Mouse (Mus musculus): Measurements from ENCODE around the gene Gm1330. TPM values are rescaled to one million over a fixed set of nuclear protein-coding genes. Genes with fewer than 3 reads are reported as not detected.
"Not testable (repeated sequence)": the region's sequence is repeated elsewhere in the genome, so short reads cannot be mapped to it uniquely, and the experiment has no call there.

The Gm1330 gene
- polyA plus RNA-seq (2016; fragmentation: Nextera tagmentation; extraction: Ambion mirVana): not detected in 2 replicates

- Histone ChIP-seq H3K4me2 (replicated peaks) (no peak within 1 kb of the TSS), H3K4me1 (no peaks in the 10 kb centered on the region), H3K27ac (no peak within 1 kb of the TSS), H3K9me3 (no peaks in the 10 kb centered on the region), H3K36me3 (no peaks in the 10 kb centered on the region), H3K4me3 (no peak within 1 kb of the TSS), H3K9ac (no peak within 1 kb of the TSS), H3K27me3 (replicated peaks) (no peaks in the 10 kb centered on the region)
- ATAC-seq (ENCODE audit: low FRiP score, low read depth): no peak
These were observed at the start of gene Gm1330 for GRCm38 (mm10) chr2:149003151-149003550. Gene Gm1330 (minus strand): TSS chr2:149003251.

- not testable (repeated sequence) for H3K27ac ChIP-seq; H3K4me3 ChIP-seq; H3K4me1 ChIP-seq; H3K36me3 ChIP-seq; H3K9me3 ChIP-seq; ATAC-seq (ENCODE audit: low FRiP score, low read depth); H3K9ac ChIP-seq; H3K4me2 ChIP-seq (replicated peaks); H3K27me3 ChIP-seq (replicated peaks)
- WGBS: 80% methylated on average over 5 of the region's 5 CpGs
These were observed 14.1 kb upstream of the Gm1330 start, which contains the start of gene Gm10750 for GRCm38 (mm10) chr2:149017137-149017536. Gene Gm10750 (minus strand): TSS chr2:149017237.

- ATAC-seq (ENCODE audit: low FRiP score, low read depth): no peak
- no peak overlapping the region for H3K9ac ChIP-seq
- no peak overlapping the region for H3K4me3 ChIP-seq
- H3K27ac ChIP-seq: no peak overlapping the region
- no peaks in the 10 kb centered on the region for H3K9me3 ChIP-seq
- 73% methylated on average over 2 of the region's 2 CpGs for WGBS
- no peaks in the 10 kb centered on the region for H3K4me1 ChIP-seq
- H3K4me2 ChIP-seq (replicated peaks): no peak overlapping the region
- no peaks in the 10 kb centered on the region for H3K36me3 ChIP-seq
- no peaks in the 10 kb centered on the region for H3K27me3 ChIP-seq (replicated peaks)
These were observed 1.8 kb upstream of the Gm1330 start for GRCm38 (mm10) chr2:149004826-149005225.

DNA sequence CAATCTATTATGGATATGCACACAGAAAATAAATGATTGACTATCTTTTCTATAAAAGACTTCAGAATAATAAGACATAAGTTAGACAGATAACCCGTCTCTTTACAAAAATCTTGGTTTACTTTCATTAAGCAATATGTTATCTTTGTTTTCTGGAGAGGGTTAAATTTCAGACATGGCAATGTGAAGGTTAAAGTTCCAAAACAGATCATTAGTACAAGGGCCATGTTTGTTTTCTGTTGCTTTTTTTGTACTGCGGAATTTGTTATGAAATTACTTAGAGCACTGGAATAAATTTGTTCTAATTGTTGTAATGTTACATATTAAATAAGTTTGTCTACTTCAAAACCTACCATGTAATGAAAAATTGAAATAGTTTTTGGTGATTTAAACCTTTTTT is 7.9 kb downstream of the Gm1330 start:
- WGBS: 86% methylated on average over 2 of the region's 2 CpGs
- H3K9me3 ChIP-seq: no peaks in the 10 kb centered on the region
- H3K36me3 ChIP-seq: no peaks in the 10 kb centered on the region
- no peak overlapping the region for H3K4me2 ChIP-seq (replicated peaks)
- H3K4me3 ChIP-seq: no peak overlapping the region
- no peaks in the 10 kb centered on the region for H3K4me1 ChIP-seq
- H3K27ac ChIP-seq: no peak overlapping the region
- no peaks in the 10 kb centered on the region for H3K27me3 ChIP-seq (replicated peaks)
- no peak for ATAC-seq (ENCODE audit: low FRiP score, low read depth)
- no peak overlapping the region for H3K9ac ChIP-seq

Other genes starting within 250 kb of the Gm1330 start
- not detected in 2 replicates for gene Cst11, start 231.8 kb downstream of the Gm1330 start, polyA plus RNA-seq (2016; fragmentation: Nextera tagmentation; extraction: Ambion mirVana)
- gene 8030411F24Rik, start 221.2 kb downstream of the Gm1330 start, polyA plus RNA-seq (2016; fragmentation: Nextera tagmentation; extraction: Ambion mirVana): not detected in 2 replicates
- gene Cst12, start 213.9 kb downstream of the Gm1330 start, polyA plus RNA-seq (2016; fragmentation: Nextera tagmentation; extraction: Ambion mirVana): not detected in 2 replicates
- not detected in 2 replicates for gene Cst8, start 204.5 kb downstream of the Gm1330 start, polyA plus RNA-seq (2016; fragmentation: Nextera tagmentation; extraction: Ambion mirVana)
- gene Cst13, start 183.2 kb downstream of the Gm1330 start, polyA plus RNA-seq (2016; fragmentation: Nextera tagmentation; extraction: Ambion mirVana): not detected in 2 replicates
- gene Cst9, start 168.1 kb downstream of the Gm1330 start, polyA plus RNA-seq (2016; fragmentation: Nextera tagmentation; extraction: Ambion mirVana): not detected in 2 replicates
- gene 9230104L09Rik, start 138.2 kb downstream of the Gm1330 start, polyA plus RNA-seq (2016; fragmentation: Nextera tagmentation; extraction: Ambion mirVana): not detected in 2 replicates
- gene Cst3, start 127.6 kb downstream of the Gm1330 start, polyA plus RNA-seq (2016; fragmentation: Nextera tagmentation; extraction: Ambion mirVana): 332 and 342 TPM in 2 replicates
- not detected in 2 replicates for gene Gm10750, start 14.0 kb upstream of the Gm1330 start, polyA plus RNA-seq (2016; fragmentation: Nextera tagmentation; extraction: Ambion mirVana)

All from neural tube, embryonic 12.5 days (tissue).